Mouse (Mus musculus) lung, embryonic 14.5 days (tissue): ENCODE results near the gene Synj1. TPM values are rescaled to one million over a fixed set of nuclear protein-coding genes. Genes with fewer than 3 reads are reported as not detected.

Experiments used
- ATAC-seq: fragments of 200-750 bp; cut with Nextera tagmentation; 2 replicates; pipeline ENCODE4 v1.8.0; 2017; ENCODE audit warnings: mild to moderate bottlenecking, moderate TSS enrichment, moderate library complexity; ENCODE audit not compliant: insufficient read depth
- DNase-seq: peaks from one replicate; pipeline ENCODE4 v3.0.0-alpha.2; 2015
- H3K27ac ChIP-seq: fragments of 300-500 bp; sonication (generic); 2 replicates; pipeline ENCODE4 v1.5.1; 2014; ENCODE audit warnings: low read depth, mild to moderate bottlenecking, moderate library complexity
- H3K27me3 ChIP-seq: fragments of 300-500 bp; sonication (generic); 2 replicates; pipeline ENCODE4 v1.6.1; 2014; ENCODE audit warnings: low read length, control low read depth; ENCODE audit not compliant: insufficient read depth
- H3K36me3 ChIP-seq: fragments of 300-500 bp; sonication (generic); 2 replicates; pipeline ENCODE4 v1.6.1; 2014; ENCODE audit warnings: control low read depth; ENCODE audit not compliant: insufficient read depth
- H3K4me1 ChIP-seq: fragments of 300-500 bp; sonication (generic); 2 replicates; pipeline ENCODE4 v1.6.1; 2014; ENCODE audit warnings: antibody characterized with exemption, control low read depth; ENCODE audit not compliant: insufficient read depth
- H3K4me2 ChIP-seq: fragments of 300-500 bp; sonication (generic); 2 replicates; pipeline ENCODE4 v1.6.1; 2014; ENCODE audit warnings: mild to moderate bottlenecking
- H3K4me3 ChIP-seq: fragments of 300-500 bp; sonication (generic); 2 replicates; pipeline ENCODE4 v1.5.1; 2014; ENCODE audit warnings: low read depth, low read length
- H3K9ac ChIP-seq: fragments of 300-500 bp; sonication (generic); 2 replicates; pipeline ENCODE4 v1.6.1; 2014
- H3K9me3 ChIP-seq: fragments of 300-500 bp; sonication (generic); 2 replicates; pipeline ENCODE4 v1.6.1; 2016; ENCODE audit warnings: low read depth, low read length, control low read depth
- CTCF ChIP-seq: IDR thresholded peaks from 2 replicates; pipeline ENCODE4 v1.5.1; 2016; ENCODE audit warnings: antibody characterized with exemption, low read depth
- WGBS: fragments of 180-500 bp; shearing (Covaris S2); extraction: QIAGEN DNeasy Blood & Tissue Kit; methylation state at CpG from one replicate; pipeline ENCODE4 v1.1.7; 2014; 5-methylcytosine and 5-hydroxymethylcytosine counted together
- microRNA-seq: library from miRNA; unstranded; fragments of <30 nt; microRNA quantifications from one replicate; pipeline ENCODE4, GENCODE M21; 2016; ENCODE audit warnings: borderline number of aligned reads
- polyA plus RNA-seq: library from polyadenylated mRNA; unstranded; fragments of >200 nt; fragmentation: Nextera tagmentation; extraction: Ambion mirVana; gene quantifications from 2 replicates; pipeline ENCODE4 v1.2.1, GENCODE M21; 2014

The Synj1 gene
- polyA plus RNA-seq, 1 experiment from 2014 or later = 17.6 TPM

DNA sequence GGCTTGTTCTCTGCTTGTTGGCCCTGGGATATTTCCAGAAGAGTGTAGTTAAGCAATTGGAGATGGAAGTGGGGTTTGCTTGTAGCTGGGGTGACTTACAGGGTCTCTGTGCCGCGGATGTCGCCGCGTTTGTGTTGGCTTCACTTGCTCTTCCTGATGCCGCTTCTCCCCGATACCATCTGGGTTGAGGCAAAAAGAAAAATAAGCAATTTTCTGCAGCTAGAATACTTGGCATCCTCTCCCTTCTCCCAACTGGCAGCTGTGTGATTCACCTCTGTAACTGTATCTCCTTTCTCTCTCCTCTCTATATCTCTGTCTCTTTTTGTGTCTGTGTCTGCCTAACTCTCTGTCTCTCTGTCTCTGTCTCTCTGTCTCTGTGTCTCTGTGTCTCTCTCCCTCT, 118.1 kb downstream of the Synj1 start:
- Histone ChIP-seq H3K4me1 (no peaks in the 10 kb centered on the region), H3K36me3 (no peaks in the 10 kb centered on the region), H3K27me3 (no peaks in the 10 kb centered on the region), H3K9ac (no peak overlapping the region), H3K27ac (no peak overlapping the region), H3K4me3 (no peak overlapping the region), H3K9me3 (no peaks in the 10 kb centered on the region), H3K4me2 (no peak overlapping the region)
- DNase-seq (no peak), ATAC-seq (no peak)
- no peak for TF ChIP-seq CTCF
- WGBS = 57% methylated on average over 7 of the region's 7 CpGs

DNA sequence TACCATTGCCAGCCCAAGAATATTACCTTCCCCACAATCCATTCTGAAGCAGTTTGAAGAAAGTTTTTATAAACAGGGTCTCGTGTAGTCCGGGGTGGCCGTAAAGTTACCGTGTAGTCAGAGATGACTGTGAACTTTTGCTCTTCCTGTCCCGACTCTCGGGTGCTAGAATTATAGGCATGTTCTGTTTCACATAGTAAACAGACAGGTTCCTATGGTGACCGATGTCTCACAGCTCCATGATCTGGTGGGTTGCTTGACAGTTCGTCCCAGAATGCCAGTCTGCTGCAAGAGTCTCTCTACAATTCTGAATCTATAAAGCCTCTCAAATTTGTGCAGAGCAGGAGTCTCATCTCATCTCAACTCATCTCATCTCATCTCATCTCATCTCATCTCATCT, 119.0 kb downstream of the Synj1 start:
- Histone ChIP-seq H3K4me2 (peak overlapping the region; percentile 33; the same call in 1 of the 2 replicates), H3K4me3 (no peak overlapping the region), H3K9ac (no peak overlapping the region), H3K4me1 (no peaks in the 10 kb centered on the region), H3K27me3 (no peaks in the 10 kb centered on the region), H3K27ac (no peak overlapping the region), H3K36me3 (no peaks in the 10 kb centered on the region), H3K9me3 (no peaks in the 10 kb centered on the region)
- DNase-seq (peak; percentile 55), ATAC-seq (peak; percentile 56; the same call in 1 of the 2 replicates)
- WGBS = 14% methylated on average over 8 of the region's 8 CpGs
- TF ChIP-seq CTCF = no peak

- H3K9me3 ChIP-seq = no peaks in the 10 kb centered on the region
- H3K9ac ChIP-seq = no peak overlapping the region
- H3K36me3 ChIP-seq = no peaks in the 10 kb centered on the region
- no peaks in the 10 kb centered on the region for H3K4me1 ChIP-seq
- H3K4me3 ChIP-seq = no peak overlapping the region
- ATAC-seq (peak; percentile 50; the same call in 1 of the 2 replicates), DNase-seq (peak; percentile 72)
- no peaks in the 10 kb centered on the region for H3K27me3 ChIP-seq
- H3K4me2 ChIP-seq = no peak overlapping the region
- no peak overlapping the region for H3K27ac ChIP-seq
- no peak for TF ChIP-seq CTCF
- WGBS = 32% methylated on average over 14 of the region's 14 CpGs
Measured at GRCm38 (mm10) chr16:90891601-90892000, 119.5 kb downstream of the Synj1 start.

DNA sequence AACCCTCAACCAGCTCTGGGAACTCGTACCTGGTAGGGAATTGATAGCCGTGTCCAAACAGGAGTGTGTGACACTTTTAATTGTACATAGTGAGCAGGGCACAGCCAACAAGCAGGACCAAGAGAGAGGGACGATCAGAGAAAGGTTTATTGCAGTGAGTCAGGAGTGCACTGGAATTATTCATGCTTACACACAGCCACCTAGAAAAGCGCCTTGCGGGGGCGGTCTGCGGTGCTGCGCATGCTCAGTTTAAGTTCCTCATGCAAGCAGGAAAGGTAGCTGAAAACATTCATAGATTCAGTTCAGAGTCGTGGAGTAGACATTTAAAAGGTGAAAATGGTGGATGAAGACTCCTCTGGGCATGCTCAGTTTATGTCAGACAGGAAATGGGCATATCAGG, 120.4 kb downstream of the Synj1 start:
- H3K9me3 ChIP-seq = no peaks in the 10 kb centered on the region
- ATAC-seq = no peak
- H3K36me3 ChIP-seq = no peaks in the 10 kb centered on the region
- H3K4me3 ChIP-seq = no peak overlapping the region
- no peak overlapping the region for H3K9ac ChIP-seq
- H3K4me2 ChIP-seq = no peak overlapping the region
- TF ChIP-seq CTCF = no peak
- no peak overlapping the region for H3K27ac ChIP-seq
- 87% methylated on average over 9 of the region's 9 CpGs for WGBS
- DNase-seq = no peak
- H3K4me1 ChIP-seq = no peaks in the 10 kb centered on the region; the same call in 1 of the 2 replicates
- no peaks in the 10 kb centered on the region for H3K27me3 ChIP-seq

Small RNA genes within 50 kb of the gene (microRNA-seq; reads per million reads assigned to microRNA genes)
- gene Gm22933 = not detected

Other genes starting within 250 kb of the Synj1 start
- gene Urb1, start 200.9 kb downstream of the Synj1 start, polyA plus RNA-seq = 10.9 and 11.7 TPM in 2 replicates
- 1.2 and 1.4 TPM in 2 replicates for gene Eva1c, start 184.6 kb downstream of the Synj1 start, polyA plus RNA-seq
- gene Cfap298, start 76.2 kb downstream of the Synj1 start, polyA plus RNA-seq = 42.8 and 45.2 TPM in 2 replicates
- gene Paxbp1, start 33.2 kb upstream of the Synj1 start, polyA plus RNA-seq = 62.4 and 66.4 TPM in 2 replicates
- gene 4932438H23Rik, start 83.8 kb upstream of the Synj1 start, polyA plus RNA-seq = 0.11 TPM in 1 of 2 replicates, not detected in the other
- gene Olig2, start 214.1 kb upstream of the Synj1 start, polyA plus RNA-seq = not detected in 2 replicates